Mouse (Mus musculus) layer of hippocampus, postnatal 14 days (tissue): ENCODE data around the gene Sowaha. TPM values are rescaled to one million over a fixed set of nuclear protein-coding genes. Genes with fewer than 3 reads are reported as not detected.

ENCODE experiments used
- DNase-seq, 2 experiments: peaks; one replicate each; pipeline ENCODE4 v3.0.0; 2021 to 2022; ENCODE audit warnings: low spot score in 2 of 2, mixed read lengths in 1 of 2
- total RNA-seq, 2 experiments: library from RNA; stranded (reverse); gene quantifications; 2 replicates each; pipeline ENCODE4 v1.2.3; 2021

Gene Sowaha
- total RNA-seq, 2 experiments from 2014 or later: 106 to 108 TPM

DNA sequence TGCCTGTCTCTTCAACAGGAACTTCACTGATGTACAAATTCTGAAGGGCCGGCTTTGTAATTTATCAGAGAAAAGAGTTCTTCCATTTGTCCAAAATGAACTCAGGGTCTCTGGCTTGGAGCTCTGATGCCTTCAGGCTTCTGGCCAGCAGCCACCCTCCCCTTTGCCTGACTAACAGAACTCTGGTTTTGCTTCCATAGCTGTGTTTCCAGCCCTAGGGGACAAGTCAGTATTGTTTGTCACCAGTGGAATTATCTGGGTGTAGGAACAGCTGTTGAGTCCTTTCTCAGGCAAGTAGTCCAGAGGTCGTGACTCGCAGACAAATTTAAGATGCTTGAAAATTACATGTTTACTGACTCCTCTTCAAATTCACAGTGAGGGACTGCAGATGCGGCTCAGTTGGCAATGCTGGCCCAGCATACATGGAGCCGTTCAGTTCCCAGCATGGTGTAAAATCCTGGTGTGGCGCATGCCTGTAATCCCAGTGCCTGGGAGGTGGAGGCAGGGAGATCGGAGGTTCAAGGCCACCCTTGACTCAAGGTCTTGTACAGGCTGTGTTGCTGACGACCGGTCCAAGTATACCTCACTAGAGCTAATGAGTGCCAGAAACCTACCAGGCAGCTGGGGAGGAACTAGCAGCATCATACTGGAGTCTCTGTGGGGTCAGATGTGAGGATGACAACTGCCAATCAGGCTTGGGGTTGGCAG lies 27.2 kb upstream of the Sowaha start:
- no peak for DNase-seq

DNA sequence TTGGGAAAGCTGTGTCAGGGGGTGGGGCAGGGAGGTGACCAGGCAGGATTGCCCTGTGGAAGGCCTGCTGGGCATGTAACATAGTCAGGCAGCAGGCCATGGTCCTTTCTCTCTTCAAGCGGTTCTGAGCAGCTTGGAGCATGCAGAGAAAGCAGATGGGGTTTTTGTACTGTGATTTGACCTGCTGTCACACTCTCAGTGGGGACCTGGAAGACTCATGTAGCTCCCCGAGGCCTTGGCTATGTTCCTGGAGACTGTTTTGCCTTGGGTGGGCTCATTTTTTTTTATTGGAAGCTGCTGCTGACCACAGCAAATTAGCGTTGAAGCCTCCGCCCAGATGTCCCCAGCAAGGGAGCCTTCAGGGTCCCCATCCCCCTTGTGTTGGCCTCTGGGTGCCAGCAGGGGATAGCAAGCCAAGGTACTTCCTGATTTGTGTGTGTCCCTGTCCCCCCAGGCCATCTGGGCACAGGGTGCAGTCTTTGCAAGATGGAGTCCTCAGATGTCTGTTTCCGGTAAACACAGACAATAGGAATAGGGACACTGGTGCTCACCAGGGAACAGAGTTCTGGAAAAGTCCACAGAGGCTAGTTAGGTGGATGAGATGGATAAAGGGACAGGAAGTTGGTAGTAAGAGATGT lies 25.1 kb upstream of the Sowaha start:
- peak in 1 of 2 experiments; percentile 67 for DNase-seq

DNA sequence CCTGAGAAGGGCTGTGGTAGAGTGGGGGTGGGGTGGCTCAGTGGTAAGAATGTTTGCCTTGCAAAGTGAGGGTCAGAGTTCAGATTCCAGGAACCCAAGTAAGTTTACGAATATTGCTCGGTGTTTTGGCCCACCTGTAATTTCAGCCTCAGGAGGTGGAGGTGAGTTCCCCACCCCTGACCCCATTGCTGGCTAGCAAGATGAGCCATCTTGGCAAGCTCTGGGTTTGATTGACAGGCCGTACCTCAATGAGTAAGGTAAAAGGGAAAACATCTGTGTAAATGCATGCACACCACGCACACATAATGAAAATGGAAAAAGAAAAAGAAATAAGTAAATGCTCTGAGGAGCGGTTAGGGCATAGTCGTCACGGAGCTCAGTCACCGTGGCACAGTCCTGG lies 24.3 kb upstream of the Sowaha start:
- DNase-seq: no peak

DNA sequence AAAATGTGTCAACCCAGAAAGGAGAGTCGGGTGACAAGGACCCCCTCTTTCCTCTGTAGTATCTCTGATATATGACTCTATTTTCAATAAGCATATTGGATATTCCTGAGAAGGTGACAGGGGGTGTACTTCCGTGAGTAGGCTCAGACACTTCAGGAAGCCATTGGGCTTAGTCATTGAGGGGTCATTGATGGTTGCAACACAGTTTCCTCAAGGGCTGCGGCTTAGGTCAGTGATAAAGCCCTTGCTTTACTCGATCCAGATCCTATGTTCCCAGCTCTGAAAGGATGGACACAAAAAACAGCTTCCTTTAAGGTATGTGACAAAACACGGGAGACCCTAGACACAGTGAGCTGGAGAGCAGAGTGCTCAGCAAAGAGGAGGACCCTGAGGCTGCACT lies 23.7 kb upstream of the Sowaha start:
- DNase-seq: no peak

DNA sequence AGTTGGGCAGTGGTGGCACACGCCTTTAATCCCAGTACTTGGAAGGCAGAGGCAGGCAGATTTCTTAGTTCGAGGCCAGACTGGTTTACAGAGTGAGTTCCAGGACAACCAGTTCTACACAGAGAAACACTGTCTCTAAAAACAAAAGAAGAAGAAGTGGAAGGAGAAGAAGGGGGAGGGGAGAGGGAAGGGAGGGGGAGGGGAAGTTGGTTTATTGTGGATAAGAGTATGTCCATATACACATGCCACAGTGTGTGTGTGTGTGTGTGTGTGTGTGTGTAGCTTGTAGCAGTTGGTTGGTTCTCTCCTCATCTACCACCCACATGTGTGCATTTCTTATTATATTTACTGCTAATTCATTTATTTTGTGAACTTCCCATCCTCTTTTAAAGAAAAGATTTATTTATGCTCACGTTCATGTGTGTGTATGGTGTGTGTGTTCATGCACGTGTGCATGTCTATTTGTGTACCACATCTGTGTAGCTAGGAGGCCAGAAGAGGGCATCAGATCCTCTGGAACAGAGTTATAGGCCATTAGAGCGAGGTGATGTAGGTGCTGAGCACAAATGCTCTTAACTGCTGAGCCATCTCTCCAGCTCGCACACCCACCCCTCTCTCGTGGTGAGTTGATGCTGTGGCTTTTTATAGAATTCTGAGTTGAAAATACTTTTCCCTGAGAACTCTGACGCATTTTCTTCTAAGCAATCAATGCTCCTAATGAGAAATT lies 22.1 kb upstream of the Sowaha start:
- DNase-seq: no peak

DNA sequence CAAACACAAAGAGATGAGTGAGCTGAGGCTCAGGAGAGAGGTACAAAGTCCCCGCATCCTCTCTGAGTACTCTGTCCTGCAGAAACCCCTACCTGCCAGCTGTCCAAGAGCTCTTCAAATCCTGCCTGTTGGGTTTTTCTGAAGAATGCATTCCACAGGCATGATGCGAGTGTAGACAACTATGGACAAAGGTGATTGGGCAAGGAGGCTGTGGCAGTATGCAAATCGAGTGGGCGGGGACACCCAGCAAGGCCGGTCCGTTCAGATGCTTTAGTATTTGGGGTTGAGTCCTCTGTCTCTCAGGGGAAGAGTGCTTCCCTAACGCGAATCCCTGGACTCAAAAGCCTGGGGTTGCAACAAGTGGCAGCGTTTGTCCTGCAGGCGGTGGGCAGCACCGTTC lies 20.5 kb upstream of the Sowaha start:
- no peak for DNase-seq

DNA sequence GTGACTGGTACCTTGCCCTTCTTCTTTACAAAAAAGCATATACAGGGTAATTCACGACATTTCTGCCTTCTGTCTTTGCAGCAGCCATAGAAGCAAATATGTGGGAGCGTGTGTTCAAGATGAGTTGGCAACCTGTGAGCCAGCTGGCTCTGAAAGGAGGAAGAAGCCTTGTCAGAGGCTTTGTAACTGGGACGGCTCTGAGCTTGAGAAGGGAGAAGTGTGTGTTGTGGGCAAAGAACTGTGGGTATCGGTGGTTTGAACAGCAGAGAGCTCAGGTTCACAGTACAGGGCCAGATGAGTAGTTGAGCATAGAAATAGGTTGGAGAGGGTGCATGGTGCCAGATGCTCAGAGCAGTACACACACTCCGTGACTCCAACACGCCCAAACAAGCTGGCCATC lies 16.9 kb upstream of the Sowaha start:
- peak in 1 of 2 experiments; percentile 55 for DNase-seq

DNA sequence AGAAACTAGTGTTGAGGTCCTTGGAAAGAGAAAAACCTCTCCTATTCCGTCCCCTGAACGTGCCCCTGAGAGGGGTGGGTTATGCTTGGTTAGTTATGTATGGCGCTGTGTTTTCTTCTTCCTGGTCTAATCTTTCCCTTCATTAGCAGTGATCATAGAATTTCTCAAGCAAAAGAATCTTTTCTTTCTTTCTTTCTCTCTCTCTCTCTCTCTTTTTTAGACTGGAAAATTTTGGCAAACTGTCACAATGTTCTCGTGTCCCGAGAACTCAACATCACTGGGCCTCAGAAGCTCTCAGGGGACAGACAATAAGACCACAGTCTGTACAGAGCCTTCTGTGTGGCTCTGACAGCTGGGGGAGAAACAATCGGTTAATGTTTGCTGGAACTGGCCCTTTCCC lies 15.3 kb upstream of the Sowaha start:
- DNase-seq: no peak

GRCm38 (mm10) chr11:53493243-53493955 lies 13.3 kb upstream of the Sowaha start:
- no peak for DNase-seq

DNA sequence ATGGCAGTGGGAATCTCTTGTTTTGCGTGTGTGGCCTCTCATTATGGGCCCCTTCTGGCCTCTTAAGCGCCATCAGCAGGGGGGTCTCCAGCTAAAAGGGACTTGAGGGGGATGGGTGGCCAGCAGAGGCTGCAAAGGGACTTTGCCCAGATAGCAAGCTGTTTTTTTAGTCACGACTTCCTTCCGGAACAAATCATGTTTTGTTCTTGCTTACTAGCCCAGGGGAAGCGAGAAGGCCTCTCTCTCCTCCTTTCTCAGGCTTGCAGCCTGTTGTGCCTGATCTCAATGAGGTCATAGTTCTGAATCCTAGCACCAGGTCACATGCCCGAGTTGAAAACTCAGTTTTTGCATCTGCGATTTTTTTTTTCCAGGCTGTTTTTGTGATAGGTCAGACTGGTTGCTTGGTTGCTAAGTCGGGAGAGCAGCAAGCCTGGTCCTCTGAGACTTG lies 11.9 kb upstream of the Sowaha start:
- no peak for DNase-seq

DNA sequence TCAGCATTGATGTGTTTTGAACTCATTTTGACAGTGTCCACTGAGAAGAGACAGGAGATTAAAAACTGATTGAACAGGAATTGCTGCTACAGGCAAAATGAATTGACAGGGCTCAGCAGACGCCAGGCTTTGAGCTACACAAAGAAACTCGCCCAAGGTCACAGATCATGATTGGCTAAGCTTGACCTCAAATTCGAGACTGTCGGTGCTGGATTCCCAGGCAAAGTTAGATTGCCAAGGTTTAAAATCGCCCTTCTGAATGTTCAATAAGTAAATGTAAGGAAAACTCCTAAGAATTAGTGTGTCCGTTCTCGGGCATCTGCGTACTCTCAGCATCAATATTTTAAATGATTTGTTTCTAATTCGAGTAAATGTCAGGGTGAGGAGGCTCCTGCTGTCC lies 9.3 kb upstream of the Sowaha start:
- DNase-seq: no peak

DNA sequence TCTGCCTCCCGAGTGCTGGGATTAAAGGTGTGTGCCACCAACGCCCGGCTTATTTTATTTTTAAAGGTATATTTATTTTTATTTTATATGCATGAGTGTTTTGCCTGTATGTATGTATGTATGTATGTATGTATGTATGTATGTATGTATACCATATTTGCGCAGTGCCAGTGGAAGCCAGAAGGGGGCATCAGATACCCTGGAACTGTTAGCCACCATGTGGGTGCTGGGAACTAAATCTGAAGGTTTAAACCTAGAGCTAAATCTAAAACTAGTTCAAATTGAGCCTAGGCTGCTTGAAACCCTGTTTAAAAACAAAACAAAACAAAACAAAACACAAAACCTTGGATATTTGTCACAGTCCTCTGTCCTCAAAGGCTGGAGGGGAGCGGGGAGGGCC lies 8.9 kb upstream of the Sowaha start:
- no peak for DNase-seq

DNA sequence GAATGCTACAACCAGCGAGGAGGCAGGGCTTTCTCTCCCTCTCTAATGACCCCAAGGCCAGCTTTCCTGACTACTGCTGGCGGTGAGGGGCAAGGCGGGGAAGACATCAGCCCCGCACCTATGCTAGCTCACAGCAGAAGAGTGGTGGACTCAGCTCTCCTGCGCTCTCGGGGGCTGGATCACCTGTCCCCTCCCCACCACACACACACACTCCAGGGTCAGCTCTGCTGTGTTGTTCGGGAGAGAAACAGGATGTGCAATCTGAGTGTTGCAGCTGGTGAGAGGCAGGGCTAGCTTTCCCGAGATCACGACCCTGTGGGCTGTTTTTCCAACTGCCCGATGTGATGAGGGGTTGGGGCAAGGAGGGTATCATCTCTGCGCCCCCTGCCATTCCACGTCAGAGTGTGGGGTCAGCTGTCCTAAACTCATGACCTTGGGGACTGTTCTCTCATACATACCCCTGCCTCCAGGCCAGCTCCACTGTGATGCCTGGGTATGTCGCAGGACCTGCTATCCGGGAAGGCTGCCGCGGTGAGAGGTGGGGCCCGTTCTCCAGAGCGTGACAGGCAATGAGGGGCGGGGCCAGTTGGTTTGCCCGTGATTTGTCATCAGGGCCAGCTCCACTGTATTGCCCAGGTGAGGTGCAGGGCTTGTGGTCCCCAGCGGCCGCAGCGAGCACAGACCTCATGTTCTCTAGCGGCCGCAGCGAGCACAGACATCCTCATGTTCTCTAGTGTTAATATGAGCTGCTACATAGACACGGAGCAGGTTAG lies 6.9 kb upstream of the Sowaha start:
- DNase-seq: no peak

DNA sequence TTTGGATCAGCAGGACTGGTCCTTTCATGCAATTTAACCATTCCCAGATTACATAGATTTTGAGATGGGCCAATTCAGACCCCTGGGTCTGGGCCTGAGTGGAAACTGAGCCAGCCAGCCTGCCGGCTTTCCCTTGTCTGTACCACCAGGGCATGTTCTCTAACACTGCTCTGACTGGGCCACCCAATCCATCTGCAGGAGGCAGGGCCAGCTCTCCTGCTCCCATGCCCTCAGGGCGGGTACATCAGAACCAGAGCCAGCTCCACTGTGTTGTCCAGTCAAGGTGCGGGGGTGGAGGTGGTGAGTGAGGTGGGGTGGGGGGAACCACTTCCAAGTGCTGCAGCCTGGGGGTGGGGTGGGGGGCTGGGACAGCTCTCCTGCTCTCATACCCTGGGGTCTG lies 6.3 kb upstream of the Sowaha start:
- DNase-seq: no peak

- no peak for DNase-seq
Observed at GRCm38 (mm10) chr11:53485719-53486118, 5.6 kb upstream of the Sowaha start.

DNA sequence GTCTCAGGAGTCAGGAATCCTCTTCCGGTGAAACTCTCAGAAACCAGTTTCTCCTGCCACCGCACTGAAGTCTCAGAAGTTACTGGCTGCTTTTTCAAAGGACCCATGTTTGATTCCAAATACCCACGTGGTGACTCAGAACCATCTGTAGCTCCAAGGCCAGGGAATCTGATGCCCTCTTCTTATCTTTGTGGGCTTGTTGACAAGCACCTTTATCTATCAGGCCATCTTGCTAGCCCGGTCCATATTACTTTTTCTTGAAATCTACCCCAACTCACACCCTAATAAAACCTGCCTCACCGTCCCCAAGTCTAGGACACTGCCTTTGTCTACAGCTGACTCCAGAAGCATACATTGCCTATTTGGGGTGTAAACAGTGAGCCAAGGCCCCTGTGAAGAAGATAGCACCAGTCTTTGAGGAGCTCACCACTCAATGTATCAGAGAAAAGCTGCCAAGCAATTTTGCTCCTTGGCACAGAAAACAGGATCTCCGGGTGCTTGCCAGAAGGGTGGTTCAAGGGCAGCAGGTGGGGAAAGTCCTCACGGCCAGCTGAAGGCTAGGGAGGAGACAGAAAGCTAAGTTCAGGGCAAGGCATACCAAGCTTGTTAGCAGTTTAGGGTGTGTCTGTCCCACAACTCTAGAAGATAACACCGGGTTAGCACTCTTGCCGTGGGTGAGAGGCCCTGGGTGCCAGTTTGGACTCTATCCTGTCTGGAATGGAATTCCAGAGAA lies 3.3 kb upstream of the Sowaha start:
- no peak for DNase-seq

GRCm38 (mm10) chr11:53481088-53481730 lies 1.1 kb upstream of the Sowaha start:
- DNase-seq: no peak

DNA sequence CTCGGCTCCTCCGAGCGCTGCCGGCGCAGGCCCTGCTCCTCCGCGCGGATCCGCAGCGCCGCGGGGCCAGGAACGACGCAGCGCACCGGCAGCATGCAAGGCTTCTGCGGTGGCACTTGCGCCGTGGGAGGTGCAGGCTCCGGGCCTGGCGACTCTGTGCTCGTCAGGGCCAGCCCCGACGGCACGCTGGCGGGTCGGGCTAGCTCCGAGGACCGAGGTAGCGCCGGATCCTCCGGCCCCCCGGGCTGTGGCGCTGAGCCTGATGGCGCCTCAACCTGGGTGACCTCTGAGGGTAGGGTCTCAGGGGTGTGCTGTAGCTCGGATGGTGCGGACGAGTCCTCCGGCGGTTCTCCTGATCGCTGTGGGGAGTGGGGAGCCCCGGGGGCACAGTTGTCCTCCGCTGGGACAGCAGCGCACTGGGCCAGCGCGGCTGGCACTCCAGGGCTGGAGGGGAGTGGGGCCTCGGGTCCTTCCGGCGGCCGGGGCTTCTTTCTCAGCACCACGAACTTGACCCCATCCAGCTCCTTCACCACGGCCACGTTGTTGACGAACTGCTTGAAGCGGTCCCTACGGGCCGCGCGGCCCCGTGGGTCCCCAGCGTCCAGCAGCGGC lies 797 bp downstream of the Sowaha start:
- peak in 1 of 2 experiments; percentile 47 for DNase-seq
